Mouse (Mus musculus): ENCODE measurements at regions not wholly inside any gene's neighbourhood (a gene's known extent, or its start where the extent isn't known, plus 50 kb on each side); places are given as distances from the start of the nearest gene placed in this dataset.

DNA sequence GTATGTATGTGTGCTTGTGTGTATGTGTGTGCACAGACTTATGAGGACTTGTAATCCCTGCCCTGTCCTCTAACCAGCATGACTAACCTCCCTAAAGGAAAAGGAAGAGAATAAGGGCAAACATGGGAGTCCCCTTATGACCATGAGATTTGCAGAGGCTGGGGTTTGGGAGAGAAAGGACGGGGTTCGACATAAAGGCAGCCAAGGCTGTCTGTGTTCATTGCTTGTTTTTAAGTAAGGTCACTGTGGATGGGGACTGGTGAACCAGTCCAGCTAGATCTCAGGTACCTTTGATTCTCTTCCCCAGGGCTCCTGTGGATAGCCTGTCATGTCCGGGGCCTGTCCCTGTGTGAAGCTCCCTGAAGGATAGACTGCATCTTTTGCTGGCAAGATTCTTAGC lies 55.6 kb downstream of the Irf2bp2 start:
- no peak for DNase-seq (ENCODE audit: extremely low spot score, low spot score)
- Histone ChIP-seq H3K27ac (peak overlapping the region; percentile 83), H3K4me3 (peak overlapping the region; percentile 31), H3K27me3 (ENCODE audit: poor library complexity, severe bottlenecking) (no peaks in the 10 kb centered on the region), H3K36me3 (replicated peaks) (no peaks in the 10 kb centered on the region), H3K9me3 (no peaks in the 10 kb centered on the region), H3K4me1 (peaks cover 60% of the 10 kb centered on the region)
- 34% methylated on average over 3 of the region's 3 CpGs for WGBS

DNA sequence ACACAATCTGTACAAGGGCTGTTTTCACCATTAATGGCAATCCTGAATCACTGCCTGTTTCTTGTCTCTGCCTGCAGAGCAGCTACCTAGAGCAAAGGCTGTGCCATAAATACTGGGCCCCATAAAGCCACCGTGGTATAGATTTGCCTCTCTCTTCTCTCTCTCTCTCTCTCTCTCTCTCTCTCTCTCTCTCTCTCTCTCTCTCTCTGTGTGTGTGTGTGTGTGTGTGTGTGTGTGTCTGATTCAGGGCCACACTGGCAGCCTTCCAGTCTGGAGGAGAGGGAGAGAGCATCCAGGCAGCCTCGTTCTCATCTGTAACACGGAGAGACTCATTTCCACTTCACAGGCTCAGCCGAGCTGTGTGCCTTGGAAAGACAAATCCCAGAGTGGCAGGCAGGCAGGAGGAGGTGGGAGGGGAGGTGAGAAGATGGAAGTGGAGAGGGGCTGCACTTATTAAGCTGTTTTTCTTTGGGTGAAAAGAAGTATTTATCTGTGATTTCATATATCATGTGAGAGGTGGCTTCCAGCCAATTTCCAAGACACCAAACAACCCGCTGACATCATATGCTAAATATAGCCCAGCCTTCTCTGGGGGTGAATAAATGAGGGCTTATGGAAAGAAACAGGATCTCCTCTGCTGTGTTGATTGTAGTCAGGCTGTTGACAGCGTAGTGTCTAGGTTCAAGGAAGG lies 56.7 kb downstream of the Irf2bp2 start:
- peak; percentile 39 for DNase-seq (ENCODE audit: extremely low spot score, low spot score)
- Histone ChIP-seq H3K4me1 (peaks cover 63% of the 10 kb centered on the region), H3K9me3 (no peaks in the 10 kb centered on the region), H3K27ac (peak overlapping the region; percentile 83), H3K36me3 (replicated peaks) (no peaks in the 10 kb centered on the region), H3K27me3 (ENCODE audit: poor library complexity, severe bottlenecking) (no peaks in the 10 kb centered on the region), H3K4me3 (no peak overlapping the region)
- 38% methylated on average over 6 of the region's 6 CpGs for WGBS

DNA sequence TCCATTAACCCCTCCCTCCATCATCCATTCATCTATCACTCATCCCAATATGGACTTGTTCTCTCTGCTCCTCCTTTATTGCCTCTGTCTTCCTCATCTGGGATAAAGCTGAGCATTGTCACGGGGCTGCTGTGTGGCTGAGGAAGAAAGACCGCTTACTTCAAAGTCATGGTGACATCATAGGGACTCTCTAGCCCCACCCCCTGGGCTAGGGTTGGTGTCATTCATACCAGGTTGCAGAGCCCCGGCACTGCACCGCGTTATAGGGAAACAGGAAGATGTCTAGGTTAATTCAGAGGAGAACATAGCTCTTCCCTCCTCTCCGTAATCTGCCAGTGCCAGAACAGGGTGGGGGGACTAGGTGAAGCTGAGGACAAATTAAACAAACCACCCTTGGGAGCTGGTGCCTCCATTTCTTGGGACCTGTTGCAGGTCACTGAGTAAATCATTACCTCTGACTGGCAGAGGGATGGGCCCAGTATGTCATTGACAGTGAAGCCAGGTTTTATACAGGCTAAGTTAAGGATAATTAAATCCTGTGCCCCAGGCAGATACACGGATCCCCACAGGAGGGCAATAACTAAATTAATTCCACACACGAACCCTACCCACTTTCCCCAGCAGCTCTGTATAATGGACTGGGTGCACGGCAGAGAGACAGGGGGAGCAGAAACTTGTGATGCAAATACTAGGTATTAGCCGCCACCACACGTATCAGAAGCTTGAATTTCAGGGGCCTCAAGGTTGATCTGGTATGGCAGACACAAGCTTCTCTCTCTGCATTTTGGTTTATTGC lies 57.5 kb downstream of the Irf2bp2 start:
- WGBS: 37% methylated on average over 11 of the region's 11 CpGs
- Histone ChIP-seq H3K9me3 (no peaks in the 10 kb centered on the region), H3K27me3 (ENCODE audit: poor library complexity, severe bottlenecking) (no peaks in the 10 kb centered on the region), H3K4me1 (peaks cover 65% of the 10 kb centered on the region), H3K36me3 (replicated peaks) (no peaks in the 10 kb centered on the region), H3K4me3 (no peak overlapping the region), H3K27ac (peak overlapping the region; percentile 83)
- DNase-seq (ENCODE audit: extremely low spot score, low spot score): no peak

DNA sequence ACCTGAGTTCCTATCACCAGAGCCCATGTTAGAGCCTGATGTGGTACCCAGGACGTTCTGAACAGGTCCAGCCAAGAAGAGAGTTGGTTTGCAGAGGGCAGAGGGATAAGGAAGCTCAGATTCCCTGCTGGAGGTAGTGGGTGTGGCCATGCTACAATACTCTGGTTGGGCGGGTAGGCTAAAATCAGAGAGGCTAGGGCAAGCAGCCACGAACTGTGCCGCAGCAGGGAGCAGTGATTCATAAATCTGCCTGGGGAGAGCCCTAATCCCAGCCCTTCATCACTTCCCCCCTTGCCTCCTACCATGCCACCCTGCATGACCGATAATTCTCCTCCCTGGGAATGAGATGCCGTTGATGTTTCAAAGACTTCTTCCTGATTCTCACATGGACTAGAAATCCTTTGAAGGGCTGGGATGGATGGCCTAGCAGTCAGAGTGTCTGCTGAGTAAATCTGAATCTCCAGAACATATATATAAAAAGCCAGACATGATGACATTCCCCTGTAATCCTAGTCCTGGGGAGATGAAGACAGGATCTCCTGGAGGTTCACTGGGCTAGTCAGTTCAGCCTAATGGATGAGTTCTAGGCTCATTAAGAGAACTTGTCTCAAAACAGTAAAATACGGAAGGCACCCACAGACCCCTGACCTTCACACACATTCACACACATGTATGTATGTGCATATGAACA lies 57.6 kb upstream of the Tarbp1 start:
- no peak for DNase-seq (ENCODE audit: extremely low spot score, low spot score)
- Histone ChIP-seq H3K4me1 (peaks cover 50% of the 10 kb centered on the region), H3K4me3 (no peak overlapping the region), H3K27ac (0 out of 2 replicates have a peak overlapping the region, but pooled peaks have one; percentile 15), H3K9me3 (no peaks in the 10 kb centered on the region), H3K27me3 (ENCODE audit: poor library complexity, severe bottlenecking) (peaks cover 5% of the 10 kb centered on the region), H3K36me3 (replicated peaks) (no peaks in the 10 kb centered on the region)
- 42% methylated on average over 7 of the region's 7 CpGs for WGBS

DNA sequence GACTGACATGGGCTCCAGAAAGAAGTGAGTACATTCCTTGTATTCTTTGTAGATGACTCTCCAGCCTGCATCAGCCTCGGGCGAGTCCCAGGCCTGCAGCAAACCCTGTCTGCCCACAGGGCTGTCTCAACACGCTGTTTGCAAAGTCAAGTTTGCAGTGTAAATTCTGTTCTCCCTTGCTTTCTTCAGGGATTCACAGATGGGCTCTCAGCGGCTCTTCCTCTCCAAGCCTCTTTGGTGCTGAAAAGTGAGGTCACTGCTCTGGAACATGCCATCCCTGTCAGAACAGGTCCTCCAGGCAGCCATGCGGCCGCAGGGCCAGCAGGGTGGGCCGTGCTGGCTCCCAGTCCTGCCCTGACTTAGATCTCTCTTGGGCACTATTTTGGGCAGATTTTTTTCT lies 56.6 kb upstream of the Tarbp1 start:
- 88% methylated on average over 7 of the region's 7 CpGs for WGBS

DNA sequence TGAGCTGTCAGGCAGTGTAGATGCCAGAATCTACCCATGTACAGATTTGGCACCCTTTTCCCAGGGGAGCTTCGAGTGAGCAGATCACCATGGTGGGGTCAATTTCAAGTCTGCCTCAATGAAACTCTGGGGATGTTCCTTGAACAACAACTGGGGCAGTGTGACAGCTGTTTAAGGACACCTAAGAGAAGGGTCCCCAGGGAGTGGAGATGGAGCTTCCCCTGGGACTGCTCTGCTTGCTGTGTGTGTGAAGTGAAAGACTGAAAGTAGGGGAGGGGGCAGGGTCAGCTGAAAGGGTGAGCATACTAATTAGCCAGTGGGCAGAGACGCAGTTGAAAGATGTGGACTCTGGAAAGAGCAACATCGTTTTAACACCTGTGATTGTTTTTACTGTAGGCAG lies 54.5 kb upstream of the Tarbp1 start:
- peaks cover 5% of the 10 kb centered on the region for H3K27me3 ChIP-seq (ENCODE audit: poor library complexity, severe bottlenecking)
- H3K9me3 ChIP-seq: no peaks in the 10 kb centered on the region
- DNase-seq (ENCODE audit: extremely low spot score, low spot score): no peak
- H3K36me3 ChIP-seq (replicated peaks): no peaks in the 10 kb centered on the region
- H3K4me3 ChIP-seq: no peak overlapping the region
- peaks cover 42% of the 10 kb centered on the region for H3K4me1 ChIP-seq
- WGBS: 57% methylated on average over 3 of the region's 3 CpGs
- peak overlapping the region; percentile 7; the same call in 1 of the 2 replicates for H3K27ac ChIP-seq

More for the DNA sequence above, 56.6 kb upstream of the Tarbp1 start:
- Histone ChIP-seq H3K27ac (no peak overlapping the region), H3K36me3 (replicated peaks) (no peaks in the 10 kb centered on the region), H3K27me3 (ENCODE audit: poor library complexity, severe bottlenecking) (peaks cover 5% of the 10 kb centered on the region), H3K4me1 (peaks cover 50% of the 10 kb centered on the region), H3K9me3 (no peaks in the 10 kb centered on the region), H3K4me3 (no peak overlapping the region)
- DNase-seq (ENCODE audit: extremely low spot score, low spot score): no peak

DNA sequence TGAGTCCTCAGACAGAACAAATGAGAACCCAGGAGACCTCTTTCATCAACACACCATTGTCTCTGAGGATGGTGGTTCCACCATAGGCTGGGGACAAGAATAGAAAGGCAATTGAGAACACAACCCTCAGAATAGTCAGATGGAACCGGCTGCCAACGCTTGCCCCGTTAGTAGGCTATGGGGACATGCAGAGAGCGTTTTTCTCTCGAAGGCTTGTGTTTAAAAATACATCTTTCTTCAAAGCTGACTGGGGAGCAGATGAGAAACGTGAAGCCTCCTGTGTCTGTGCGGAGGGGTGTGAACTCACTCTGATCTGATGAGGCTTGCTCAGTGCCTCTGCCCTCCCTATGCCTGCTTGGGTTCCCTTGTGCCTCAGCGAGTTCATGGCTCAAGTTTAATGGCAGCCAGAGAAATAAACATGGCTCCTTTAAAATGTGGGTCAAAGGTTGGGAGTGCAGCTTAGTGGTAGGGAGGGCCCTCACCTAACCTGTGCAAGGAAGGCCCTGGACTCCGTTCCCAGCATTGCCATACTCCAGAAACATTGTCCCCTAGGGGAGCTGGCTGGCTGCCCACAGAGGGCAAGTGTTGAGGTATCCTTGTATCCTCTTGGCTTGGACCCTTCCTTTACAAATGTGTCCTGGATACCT lies 53.7 kb upstream of the Tarbp1 start:
- Histone ChIP-seq H3K9me3 (no peaks in the 10 kb centered on the region), H3K4me1 (peaks cover 42% of the 10 kb centered on the region), H3K4me3 (no peak overlapping the region), H3K36me3 (replicated peaks) (no peaks in the 10 kb centered on the region), H3K27me3 (ENCODE audit: poor library complexity, severe bottlenecking) (peaks cover 5% of the 10 kb centered on the region), H3K27ac (no peak overlapping the region)
- no peak for DNase-seq (ENCODE audit: extremely low spot score, low spot score)
- 84% methylated on average over 9 of the region's 9 CpGs for WGBS

DNA sequence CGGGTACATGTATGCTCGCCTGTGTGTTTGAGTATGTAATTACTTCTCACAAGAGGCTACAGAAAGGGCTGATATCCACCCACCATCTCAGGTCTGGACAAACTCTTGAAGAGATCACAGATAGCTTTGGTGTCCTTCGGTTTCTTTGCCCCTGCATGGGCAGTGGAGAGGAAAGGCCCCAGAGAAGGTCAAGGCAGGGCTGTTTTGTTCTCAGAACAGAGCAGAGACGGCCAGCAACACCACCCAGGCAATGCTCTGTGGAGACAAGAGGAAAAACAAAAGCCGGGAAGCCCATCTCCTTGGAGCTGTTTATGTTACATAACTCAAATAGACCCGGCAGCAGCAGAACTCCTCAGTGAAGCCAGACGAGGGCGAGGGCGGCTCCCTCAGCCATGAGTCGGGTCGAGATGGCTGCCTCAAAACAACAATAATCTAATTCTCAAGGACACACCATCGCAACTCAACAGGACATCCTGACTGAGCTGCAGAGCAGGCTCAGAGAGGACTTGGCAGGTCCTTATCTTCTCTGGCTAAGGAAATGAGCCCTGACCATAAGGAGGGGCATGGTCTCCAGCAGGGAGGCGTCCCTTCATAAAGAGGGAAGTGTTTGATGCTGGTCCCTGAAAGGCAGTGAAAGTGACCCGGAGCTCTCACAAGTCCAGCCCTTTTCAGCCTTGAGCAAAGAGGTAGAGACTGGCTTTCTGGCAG lies 52.2 kb upstream of the Tarbp1 start:
- Histone ChIP-seq H3K27me3 (ENCODE audit: poor library complexity, severe bottlenecking) (peaks cover 5% of the 10 kb centered on the region), H3K9me3 (no peaks in the 10 kb centered on the region), H3K4me3 (no peak overlapping the region), H3K4me1 (peaks cover 29% of the 10 kb centered on the region), H3K36me3 (replicated peaks) (no peaks in the 10 kb centered on the region), H3K27ac (peak overlapping the region; percentile 48; the same call in 1 of the 2 replicates)
- 74% methylated on average over 14 of the region's 14 CpGs for WGBS
- no peak for DNase-seq (ENCODE audit: extremely low spot score, low spot score)

DNA sequence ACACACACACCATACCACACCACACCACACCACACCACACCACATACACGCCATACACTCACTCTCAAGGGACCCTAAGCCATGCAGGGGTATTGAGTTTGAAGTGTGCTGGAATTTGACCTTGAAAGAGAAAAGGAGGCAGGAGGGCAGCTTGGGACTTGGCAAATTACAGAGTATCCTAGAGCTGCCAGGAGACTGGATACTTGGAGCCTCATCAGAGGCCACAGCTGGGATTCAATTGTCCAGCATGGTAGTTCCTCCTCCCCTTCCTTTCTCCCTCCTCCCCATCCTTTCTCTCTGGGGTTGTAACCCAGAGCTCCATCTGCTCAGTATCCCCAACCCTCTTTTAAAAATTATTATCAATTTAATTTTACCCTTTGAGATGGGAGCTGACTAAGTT lies 50.7 kb upstream of the Tarbp1 start:
- no peaks in the 10 kb centered on the region for H3K9me3 ChIP-seq
- no peak overlapping the region for H3K4me3 ChIP-seq
- H3K27ac ChIP-seq: no peak overlapping the region
- no peaks in the 10 kb centered on the region for H3K36me3 ChIP-seq (replicated peaks)
- DNase-seq (ENCODE audit: extremely low spot score, low spot score): no peak
- H3K4me1 ChIP-seq: peaks cover 26% of the 10 kb centered on the region
- 81% methylated on average over 1 of the region's 1 CpGs for WGBS
- H3K27me3 ChIP-seq (ENCODE audit: poor library complexity, severe bottlenecking): no peaks in the 10 kb centered on the region

All from forebrain, embryonic 10.5 days (tissue).